Mouse (Mus musculus): ENCODE results near the gene Xpo5.

DNA sequence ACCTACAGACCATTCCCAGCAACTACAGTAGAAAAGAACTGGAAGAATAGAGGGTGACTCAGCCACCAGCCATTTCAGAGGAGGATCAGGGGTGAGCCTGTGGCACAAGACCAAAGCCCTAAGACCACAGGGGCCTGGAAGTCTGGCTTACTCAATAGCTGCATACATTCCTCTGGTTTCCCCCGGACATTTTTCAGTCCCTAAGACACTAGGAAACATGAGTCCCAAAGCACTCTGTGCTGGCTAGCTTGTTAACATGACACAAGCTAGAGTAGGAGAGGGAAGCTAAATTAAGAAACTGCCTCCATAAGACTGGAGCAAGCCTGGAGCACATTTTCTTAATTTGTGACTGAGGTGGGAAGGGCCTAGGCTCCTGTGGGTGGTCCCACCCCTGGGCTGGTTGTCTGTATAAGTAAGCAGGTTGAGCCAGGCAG, 71.2 kb downstream of the Xpo5 start:
- no peak for TF ChIP-seq CTCF (IDR thresholded peaks at IDR 0.05; ENCODE audit: borderline replicate concordance, extremely low read depth, insufficient read depth, insufficient read length)
- no peak for TF ChIP-seq POLR2A (IDR thresholded peaks at IDR 0.05; ENCODE audit: borderline replicate concordance, extremely low read depth, insufficient read depth, insufficient read length, poor library complexity, severe bottlenecking)

Data from brain, embryonic 14.5 days (tissue).